Mouse (Mus musculus): ENCODE data around the gene Olfr715.
"Not testable (repeated sequence)": the region's sequence is repeated elsewhere in the genome, so short reads cannot be mapped to it uniquely, and the experiment has no call there.

Gene Olfr715

GRCm38 (mm10) chr7:107130983-107131382 lies at the start of gene Olfr715:
Gene Olfr715 (minus strand): TSS chr7:107131083.
- not testable (repeated sequence) for DNase-seq (ENCODE audit: low spot score)

- no peak for DNase-seq (ENCODE audit: low spot score)
Measured at GRCm38 (mm10) chr7:107180406-107180805, 49.5 kb upstream of the Olfr715 start.

- DNase-seq (ENCODE audit: low spot score), result no peak
Measured at GRCm38 (mm10) chr7:107166690-107167089, 35.8 kb upstream of the Olfr715 start, which contains the start of gene Nlrp14. Gene Nlrp14 (plus strand): TSS chr7:107166990.

- DNase-seq (ENCODE audit: low spot score), result not testable (repeated sequence)
Measured at GRCm38 (mm10) chr7:107138027-107138426, 7.1 kb upstream of the Olfr715 start, which contains the start of gene Olfr716. Gene Olfr716 (plus strand): TSS chr7:107138327.

- not testable (repeated sequence) for DNase-seq (ENCODE audit: low spot score)
Measured at GRCm38 (mm10) chr7:107110269-107110668, 20.6 kb downstream of the Olfr715 start, which contains the start of gene Olfr715b. Gene Olfr715b (minus strand): TSS chr7:107110369.

- DNase-seq (ENCODE audit: low spot score), result no peak
Measured at GRCm38 (mm10) chr7:107092920-107093319, 38.0 kb downstream of the Olfr715 start, which contains the start of gene Olfr17. Gene Olfr17 (plus strand): TSS chr7:107093220.

Measured in urinary bladder, postnatal 14 days (tissue).